8 mouse cellular contexts compared by ENCODE assay signal in genomic region chr9:102717886-102718643, GRCm38 (mm10). TPM values are rescaled to one million over a fixed set of nuclear protein-coding genes. Genes with fewer than 3 reads are reported as not detected.
DNase-seq lines count a peak whose midpoint lies in the region; ATAC-seq and TF ChIP-seq lines count a peak whose summit lies in the region.

No protein-coding gene starts in this region.

- TF ChIP-seq POLR2A in CH12.LX (IDR thresholded peaks at IDR 0.05; ENCODE audit: low read depth, low read length), result no peak

- peak overlapping the region; percentile 13; the same call in 1 of the 2 replicates for H3K4me2 ChIP-seq in CH12.LX (ENCODE audit: insufficient read depth, low read depth, poor library complexity, severe bottlenecking)
- H3K4me2 ChIP-seq in forebrain, postnatal 0 days (ENCODE audit: low read depth), result peak overlapping the region; percentile 67

- no peak overlapping the region for H3K27ac ChIP-seq in CH12.LX (ENCODE audit: insufficient read depth, low read depth)
- H3K27ac ChIP-seq in forebrain, postnatal 0 days (ENCODE audit: low read depth, low read length), result peak overlapping the region; percentile 94
- peak overlapping the region; percentile 97 for H3K27ac ChIP-seq in layer of hippocampus, adult 2 months

- peak overlapping the region in 1 of 3 experiments; percentile 41 for H3K4me3 ChIP-seq in CH12.LX (replicated peaks in 1 of 3; ENCODE audit: low read depth in 2 of 3, low read length in 2 of 3, poor library complexity in 1 of 3)
- peak overlapping the region; percentile 86 for H3K4me3 ChIP-seq in forebrain, postnatal 0 days (ENCODE audit: low read depth, low read length)
- peak overlapping the region; percentile 89 for H3K4me3 ChIP-seq in layer of hippocampus, adult 2 months

- no peak overlapping the region for H3K9ac ChIP-seq in CH12.LX (ENCODE audit: insufficient read depth, low read depth)
- H3K9ac ChIP-seq in forebrain, postnatal 0 days, result peak overlapping the region; percentile 95

- no peak for TF ChIP-seq RAD21 in CH12.LX (IDR thresholded peaks at IDR 0.05; ENCODE audit: low read depth, low read length)

- TF ChIP-seq EP300 in CH12.LX (IDR thresholded peaks at IDR 0.05; ENCODE audit: low read length), result no peak

- H3K4me1 ChIP-seq in CH12.LX (ENCODE audit: control insufficient read depth in 1 of 2, insufficient read depth in 2 of 2), result peaks cover 0 to 4% of the 10 kb centered on the region in 2 experiments; a peak in 1 of 4 replicates
- peaks cover 35% of the 10 kb centered on the region for H3K4me1 ChIP-seq in forebrain, postnatal 0 days (ENCODE audit: insufficient read depth)

- peaks cover 50% of the 10 kb centered on the region for H3K27me3 ChIP-seq in CH12.LX (replicated peaks)
- H3K27me3 ChIP-seq in forebrain, postnatal 0 days (ENCODE audit: insufficient read depth, low read length), result no peaks in the 10 kb centered on the region

- dilution Hi-C loops in CH12.LX (cut with MboI; ENCODE audit: extremely low pct_ligation_motif_present, extremely low pct_unique_long_range_greater_than_20kb, low sequenced_read_pairs), result no loop called here

- H3K79me2 ChIP-seq in CH12.LX (replicated peaks; ENCODE audit: control insufficient read depth, extremely low read depth, insufficient read depth, poor library complexity, severe bottlenecking), result no peaks in the 10 kb centered on the region

- TF ChIP-seq CTCF in CH12.LX (conservative IDR thresholded peaks at IDR 0.05 in 1 of 2, IDR thresholded peaks at IDR 0.05 in 1 of 2; ENCODE audit: low read depth in 2 of 2, low read length in 2 of 2), result no peak
- TF ChIP-seq CTCF in forebrain, postnatal 0 days (IDR thresholded peaks at IDR 0.05; ENCODE audit: low read depth), result no peak
- no peak for TF ChIP-seq CTCF in layer of hippocampus, adult 2 months (conservative IDR thresholded peaks at IDR 0.05)

- WGBS in forebrain, postnatal 0 days, result under 1% methylated on average over 52 of the region's 52 CpGs

- H3K36me3 ChIP-seq in CH12.LX (replicated peaks in 1 of 2; ENCODE audit: control insufficient read depth in 1 of 2, insufficient read depth in 1 of 2, low read length in 1 of 2), result no peaks in the 10 kb centered on the region
- peaks cover 15% of the 10 kb centered on the region for H3K36me3 ChIP-seq in forebrain, postnatal 0 days (ENCODE audit: insufficient read depth)

- intact Hi-C loops in heart, postnatal 36 days (cut with DNase I), result loop anchor here (2.0 to 5.0 kb wide), 2 partner anchors 61 to 149 kb away; no protein-coding TSS in a partner anchor

- H3K9me3 ChIP-seq in CH12.LX (replicated peaks; ENCODE audit: low read length), result peaks cover 14% of the 10 kb centered on the region
- H3K9me3 ChIP-seq in forebrain, postnatal 0 days (ENCODE audit: low read length), result no peaks in the 10 kb centered on the region

- ATAC-seq in forebrain, postnatal 0 days, result peak; percentile 62

- no peak for DNase-seq in CH12.LX (ENCODE audit: extremely low read depth)
- DNase-seq in cerebellum, adult 11 months, result peak; percentile 70
- peak; percentile 87 for DNase-seq in forebrain, postnatal 0 days
- peak; percentile 80 to 89 for DNase-seq in heart, postnatal 36 days
- DNase-seq in layer of hippocampus, adult 2 months (ENCODE audit: low spot score in 2 of 2), result peak; percentile 56 to 58
- peak; percentile 91 to 96 for DNase-seq in lung, adult 18-20 months
- DNase-seq in ovary, adult 18-20 months (ENCODE audit: low spot score), result peak; percentile 76
- DNase-seq in urinary bladder, postnatal 4 days (ENCODE audit: low spot score in 2 of 2), result peak; percentile 76 to 85

- in situ Hi-C loops in CH12.LX (cut with MboI; ENCODE audit: low pct_ligation_motif_present, low pct_unique_long_range_greater_than_20kb, low sequenced_read_pairs), result loop anchor here (10.0 kb wide), 1 partner anchor 157 kb away; no protein-coding TSS in a partner anchor

TF ChIP-seq in CH12.LX, 34 proteins besides CTCF, POLR2A, EP300 and RAD21:
- no peak for TF ChIP-seq ZNF384 (IDR thresholded peaks at IDR 0.05; ENCODE audit: low read depth, low read length)

RNA-seq across cellular contexts. Expression of gene Amotl2, which starts 1.6 kb away (rescaled TPM):
- total RNA-seq in CH12.LX (2012; rRNA removed) (0.08 TPM in 1 of 2 replicates, not detected in the other), CH12.LX (2014; rRNA removed) (not detected in 2 replicates)
- polyA plus RNA-seq in CH12.LX (2012; ENCODE audit: insufficient read length, low read depth), result not detected in 2 replicates
- 85.8 and 106 TPM in 2 replicates for total RNA-seq in forebrain, postnatal 0 days (2014; rRNA removed)
- polyA plus RNA-seq in forebrain, postnatal 0 days (2015; fragmentation: Nextera tagmentation; extraction: Ambion mirVana), result 24.8 and 27.6 TPM in 2 replicates
- 10 to 100 TPM; 67.5 to 79.0 TPM for total RNA-seq in heart, postnatal 36 days (2021)
- 10 to 100 TPM; 16.0 to 18.1 TPM for total RNA-seq in layer of hippocampus, adult 2 months (2021)

Comparison
In these comparisons a context has a peak if more than half of its experiments do, and no peak if none do; other contexts are left out.
1. RNA of gene Amotl2, which starts 1.6 kb away (total RNA-seq): 85.8 to 106 TPM in forebrain, postnatal 0 days, 67.5 to 79.0 TPM in heart, postnatal 36 days and 16.0 to 18.1 TPM in layer of hippocampus, adult 2 months; 0.08 TPM in CH12.LX; every median in the first group is over 10 times any median in the second.